ENCODE assay signal across 8 mouse cellular contexts in genomic region chr8:11942892-11943332, GRCm38 (mm10).
DNase-seq lines count a peak whose midpoint lies in the region; ATAC-seq lines count a peak whose summit lies in the region.

No protein-coding gene starts in this region.

- H3K36me3 ChIP-seq in limb, embryonic 12.5 days, result no peaks in the 10 kb centered on the region
- H3K36me3 ChIP-seq in midbrain, embryonic 15.5 days (replicated peaks), result no peaks in the 10 kb centered on the region

- DNase-seq in left cerebral cortex, adult 11 months (ENCODE audit: low spot score), result peak; percentile 53
- no peak for DNase-seq in left cerebral cortex, adult 8-10 months (ENCODE audit: low spot score in 2 of 2)
- DNase-seq in cerebellum, adult 9-11 months, result peak; percentile 36
- peak; percentile 44 to 57 for DNase-seq in frontal cortex, postnatal 14 days (ENCODE audit: low spot score in 2 of 2)
- DNase-seq in kidney, adult 8-10 months, result peak; percentile 19 to 44
- peak; percentile 12 for DNase-seq in thymus, postnatal 25 days

- no peak overlapping the region for H3K4me3 ChIP-seq in limb, embryonic 12.5 days (replicated peaks)
- no peak overlapping the region for H3K4me3 ChIP-seq in midbrain, embryonic 15.5 days

- no peak overlapping the region for H3K4me2 ChIP-seq in limb, embryonic 12.5 days
- H3K4me2 ChIP-seq in midbrain, embryonic 15.5 days, result no peak overlapping the region

- WGBS in limb, embryonic 12.5 days, result 27% methylated on average over 6 of the region's 6 CpGs
- 19% methylated on average over 6 of the region's 6 CpGs for WGBS in midbrain, embryonic 15.5 days

- ATAC-seq in limb, embryonic 12.5 days (ENCODE audit: insufficient number of reproducible peaks, insufficient read depth, low FRiP score, low TSS enrichment, low read depth), result peak; percentile 73; the same call in 1 of the 2 replicates
- ATAC-seq in midbrain, embryonic 15.5 days (replicated peaks), result peak; percentile 95

- H3K4me1 ChIP-seq in limb, embryonic 12.5 days (replicated peaks), result no peaks in the 10 kb centered on the region
- 0 out of 2 replicates have a peak, but pooled peaks cover 5% of the 10 kb centered on the region for H3K4me1 ChIP-seq in midbrain, embryonic 15.5 days

- H3K27me3 ChIP-seq in limb, embryonic 12.5 days, result no peaks in the 10 kb centered on the region
- no peaks in the 10 kb centered on the region for H3K27me3 ChIP-seq in midbrain, embryonic 15.5 days (replicated peaks)

- H3K27ac ChIP-seq in limb, embryonic 12.5 days, result no peak overlapping the region
- H3K27ac ChIP-seq in midbrain, embryonic 15.5 days, result peak overlapping the region; percentile 61; the same call in 1 of the 2 replicates

- H3K9ac ChIP-seq in limb, embryonic 12.5 days (replicated peaks), result no peak overlapping the region
- no peak overlapping the region for H3K9ac ChIP-seq in midbrain, embryonic 15.5 days

- H3K9me3 ChIP-seq in limb, embryonic 12.5 days, result no peaks in the 10 kb centered on the region
- no peaks in the 10 kb centered on the region for H3K9me3 ChIP-seq in midbrain, embryonic 15.5 days

Comparison
In these comparisons a context has a peak if more than half of its experiments do, and no peak if none do; other contexts are left out.
1. DNase-seq: peak in left cerebral cortex, adult 11 months (single experiment), cerebellum, adult 9-11 months (single experiment), frontal cortex, postnatal 14 days (2 of 2), kidney, adult 8-10 months (2 of 2) and thymus, postnatal 25 days (single experiment); none in left cerebral cortex, adult 8-10 months (0 of 2).